Mouse (Mus musculus) G1E (cell line): ENCODE measurements around the gene Plpp4. TPM values are rescaled to one million over a fixed set of nuclear protein-coding genes. Genes with fewer than 3 reads are reported as not detected.

ENCODE experiments used
- ATAC-seq: 2 replicates; pipeline ENCODE4 v1.8.0; 2016; ENCODE audit warnings: mild to moderate bottlenecking; ENCODE audit not compliant: insufficient number of reproducible peaks, poor library complexity, low FRiP score, severe bottlenecking; ENCODE audit errors: extremely low read depth
- DNase-seq: peaks from one replicate; pipeline ENCODE4 v3.0.0; 2012; ENCODE audit warnings: low spot score
- H3K27me3 ChIP-seq: 2 replicates; pipeline ENCODE4 v1.6.1; 2012; ENCODE audit warnings: mild to moderate bottlenecking, low read length, inconsistent platforms; ENCODE audit not compliant: insufficient read depth
- H3K36me3 ChIP-seq: replicated peaks from 2 replicates; pipeline ENCODE3; 2012; ENCODE audit warnings: mild to moderate bottlenecking, inconsistent platforms
- H3K4me1 ChIP-seq: 2 replicates; pipeline ENCODE4 v1.6.1; 2012; ENCODE audit warnings: low read depth, low read length, inconsistent platforms, mixed read lengths; ENCODE audit not compliant: insufficient read depth
- H3K4me3 ChIP-seq: 2 replicates; pipeline ENCODE4 v1.5.1; 2012; ENCODE audit warnings: low read depth, mild to moderate bottlenecking, inconsistent platforms, low read length, moderate library complexity, mixed read lengths
- H3K9me3 ChIP-seq: replicated peaks from 2 replicates; pipeline ENCODE4 v1.6.1; 2012; ENCODE audit warnings: inconsistent platforms
- CTCF ChIP-seq: IDR thresholded peaks from 2 replicates; pipeline ENCODE4 v1.5.1; 2012; ENCODE audit warnings: low read depth, low read length, inconsistent platforms, mixed read lengths
- GATA1 ChIP-seq: IDR thresholded peaks from 2 replicates; pipeline ENCODE4 v1.6.1; 2012; ENCODE audit warnings: borderline replicate concordance, low read length, inconsistent platforms, mixed read lengths
- GATA2 ChIP-seq: IDR thresholded peaks from 2 replicates; pipeline ENCODE4 v1.6.1; 2012; ENCODE audit warnings: low read depth, low read length, inconsistent platforms, borderline replicate concordance
- POLR2AphosphoS5 ChIP-seq: IDR thresholded peaks from 2 replicates; pipeline ENCODE4 v1.6.1; 2012; ENCODE audit warnings: low read depth, low read length, inconsistent platforms; ENCODE audit not compliant: insufficient replicate concordance
- TAL1 ChIP-seq: conservative IDR thresholded peaks from 2 replicates; pipeline ENCODE4 v1.6.1; 2012; ENCODE audit warnings: low read depth, low read length, inconsistent platforms, mixed read lengths
- polyA plus RNA-seq: library from polyadenylated mRNA; stranded (reverse); fragments of >175 nt; gene quantifications from 2 replicates; pipeline ENCODE4 v1.2.3, GENCODE M21; 2012
- total RNA-seq, 2 experiments: library from RNA; stranded (forward) in 1 of 2; stranded (reverse) in 1 of 2; fragments of 200-1000 nt in 1 of 2; fragments of >200 nt in 1 of 2; fragmentation: Nextera tagmentation in 1 of 2; gene quantifications; 2 replicates each; pipeline ENCODE4 v1.2.3; 2014 to 2017

Plpp4 gene
- total and polyA plus RNA-seq, 3 experiments, result not detected

DNA sequence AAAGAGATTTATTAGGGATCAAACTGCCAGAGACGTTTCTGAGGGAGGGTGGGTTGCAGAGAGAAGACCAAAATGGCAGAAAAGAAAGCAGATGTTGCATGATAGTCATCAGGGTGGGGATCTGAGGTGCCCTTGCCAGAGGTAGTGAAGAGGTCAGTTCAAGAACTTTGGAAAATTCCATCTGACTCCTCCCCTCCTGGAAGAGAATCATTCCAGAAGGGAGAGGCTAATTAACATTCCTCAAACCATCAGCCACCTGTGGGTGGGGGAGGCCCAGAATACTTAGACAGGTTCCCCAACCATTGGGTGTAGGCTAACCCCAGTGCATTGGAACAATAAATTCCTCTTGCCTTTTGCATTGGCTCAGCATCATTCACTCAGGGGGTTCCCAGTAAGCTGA lies 164.3 kb downstream of the Plpp4 start:
- Histone ChIP-seq H3K27me3 (no peaks in the 10 kb centered on the region), H3K9me3 (peaks cover 22% of the 10 kb centered on the region), H3K36me3 (no peaks in the 10 kb centered on the region), H3K4me1 (no peaks in the 10 kb centered on the region), H3K4me3 (no peak overlapping the region)
- no peak for DNase-seq
- no peak for ATAC-seq
- TF ChIP-seq GATA1, result no peak

DNA sequence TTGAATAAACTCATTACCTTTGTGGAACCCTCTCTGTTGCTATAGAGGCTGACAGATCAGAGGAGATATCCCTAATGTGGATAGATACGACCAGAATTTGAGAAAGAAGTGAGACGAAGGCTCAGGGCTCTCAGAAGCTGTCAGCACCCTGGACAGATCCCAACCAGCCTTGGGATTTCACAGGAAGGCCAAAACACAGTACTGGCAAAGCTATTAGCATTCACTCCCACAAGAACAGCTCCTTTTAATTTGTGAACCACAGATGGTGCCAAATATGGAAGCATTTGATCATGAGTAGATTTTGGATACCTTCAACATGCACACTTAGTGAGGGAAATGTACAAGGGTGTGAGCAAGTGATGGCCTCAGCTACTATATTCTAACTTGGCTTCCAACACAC lies 168.7 kb downstream of the Plpp4 start:
- ATAC-seq (no peak), DNase-seq (no peak)
- Histone ChIP-seq H3K36me3 (no peaks in the 10 kb centered on the region), H3K27me3 (no peaks in the 10 kb centered on the region), H3K9me3 (peaks cover 40% of the 10 kb centered on the region), H3K4me1 (no peaks in the 10 kb centered on the region), H3K4me3 (no peak overlapping the region)
- TF ChIP-seq CTCF (no peak), GATA1 (no peak), GATA2 (no peak), POLR2AphosphoS5 (no peak), TAL1 (no peak)

DNA sequence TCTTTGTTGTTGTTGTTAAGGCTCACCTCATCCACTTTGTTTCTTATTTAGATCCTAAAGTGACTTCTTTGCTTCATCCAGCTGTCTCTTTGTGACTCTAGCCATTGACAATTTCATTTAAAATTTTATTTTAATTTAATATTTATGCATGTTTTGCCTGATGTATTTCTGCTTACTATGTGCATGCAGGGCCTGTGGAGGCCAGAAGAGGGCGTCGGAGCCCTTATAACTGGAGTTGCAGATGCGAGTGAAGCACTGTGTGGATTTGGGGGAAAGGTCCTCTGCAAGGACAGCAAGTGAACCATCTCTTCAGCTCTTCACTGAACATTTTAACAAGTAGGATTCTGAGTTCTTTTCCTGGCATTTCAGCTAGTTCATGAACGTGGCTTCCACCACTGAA lies 172.0 kb downstream of the Plpp4 start:
- Histone ChIP-seq H3K36me3 (no peaks in the 10 kb centered on the region), H3K4me3 (no peak overlapping the region), H3K9me3 (peaks cover 37% of the 10 kb centered on the region), H3K4me1 (no peaks in the 10 kb centered on the region), H3K27me3 (no peaks in the 10 kb centered on the region)
- no peak for TF ChIP-seq GATA1
- no peak for TF ChIP-seq TAL1
- no peak for ATAC-seq
- DNase-seq, result no peak

GRCm38 (mm10) chr7:129429903-129430302 lies 173.1 kb downstream of the Plpp4 start:
- H3K36me3 ChIP-seq, result no peaks in the 10 kb centered on the region
- DNase-seq (no peak), ATAC-seq (no peak)
- TF ChIP-seq CTCF, result no peak
- TF ChIP-seq TAL1, result no peak
- no peak for TF ChIP-seq GATA1
- no peak for TF ChIP-seq POLR2AphosphoS5
- TF ChIP-seq GATA2, result no peak
- H3K27me3 ChIP-seq, result no peaks in the 10 kb centered on the region
- H3K9me3 ChIP-seq, result peaks cover 38% of the 10 kb centered on the region
- H3K4me1 ChIP-seq, result no peaks in the 10 kb centered on the region
- H3K4me3 ChIP-seq, result no peak overlapping the region
